Mouse (Mus musculus): Measurements from ENCODE around the gene Aipl1.

- no peak for TF ChIP-seq GABPA (IDR thresholded peaks at IDR 0.05; ENCODE audit: insufficient replicate concordance, low read depth, low read length)
- TF ChIP-seq POLR2AphosphoS2 (IDR thresholded peaks at IDR 0.05; ENCODE audit: low read depth, low read length), result no peak
These were observed 4.7 kb downstream of the Aipl1 start for GRCm38 (mm10) chr11:72032589-72032988.

Data from CH12.LX (cell line).